Mouse (Mus musculus) spleen, postnatal 4 days (tissue): ENCODE measurements at regions not wholly inside any gene's neighbourhood (a gene's known extent, or its start where the extent isn't known, plus 50 kb on each side); places are given as distances from the start of the nearest gene placed in this dataset.

Experiments
- DNase-seq, 2 experiments: peaks; one replicate each; pipeline ENCODE4 v3.0.0; 2022; ENCODE audit warnings: low spot score in 2 of 2

- no peak for DNase-seq
Observed at GRCm38 (mm10) chr7:117260596-117260995, 120.2 kb upstream of the Xylt1 start.

GRCm38 (mm10) chr7:117263126-117263525 is 117.7 kb upstream of the Xylt1 start:
- no peak for DNase-seq

- DNase-seq: no peak
Observed at GRCm38 (mm10) chr7:117264341-117264740, 116.4 kb upstream of the Xylt1 start.

- DNase-seq: no peak
Observed at GRCm38 (mm10) chr7:117268096-117268495, 112.7 kb upstream of the Xylt1 start.

- no peak for DNase-seq
Observed at GRCm38 (mm10) chr7:117269263-117269897, 111.4 kb upstream of the Xylt1 start.

GRCm38 (mm10) chr7:117278388-117278961 is 102.3 kb upstream of the Xylt1 start:
- DNase-seq: no peak

GRCm38 (mm10) chr7:117282194-117282593 is 98.6 kb upstream of the Xylt1 start:
- DNase-seq: no peak

GRCm38 (mm10) chr7:117285206-117285605 is 95.6 kb upstream of the Xylt1 start:
- DNase-seq: no peak

- DNase-seq: no peak
Observed at GRCm38 (mm10) chr7:117285985-117286384, 94.8 kb upstream of the Xylt1 start.

GRCm38 (mm10) chr7:117303705-117304104 is 77.1 kb upstream of the Xylt1 start:
- no peak for DNase-seq

- no peak for DNase-seq
Observed at GRCm38 (mm10) chr7:117310586-117311200, 70.1 kb upstream of the Xylt1 start.

- DNase-seq: no peak
Observed at GRCm38 (mm10) chr7:117311316-117311715, 69.5 kb upstream of the Xylt1 start.

- no peak for DNase-seq
Observed at GRCm38 (mm10) chr7:117316126-117316805, 64.5 kb upstream of the Xylt1 start.

GRCm38 (mm10) chr7:117317362-117317761 is 63.4 kb upstream of the Xylt1 start:
- DNase-seq: no peak

GRCm38 (mm10) chr7:117320552-117320951 is 60.2 kb upstream of the Xylt1 start:
- no peak for DNase-seq
